Mouse (Mus musculus): ENCODE results near the gene Pcdh19.

GRCm38 (mm10) chrX:133650379-133650778 lies 38.4 kb downstream of the Pcdh19 start:
- TF ChIP-seq CTCF (IDR thresholded peaks at IDR 0.05; ENCODE audit: low read depth) (no peak), EP300 (IDR thresholded peaks at IDR 0.05; ENCODE audit: low read depth) (no peak)

Data from liver, postnatal 0 days (tissue).